Mouse (Mus musculus) myocyte (in vitro differentiated cells): ENCODE results near the gene Sbf2. TPM values are rescaled to one million over a fixed set of nuclear protein-coding genes. Genes with fewer than 3 reads are reported as not detected.

Experiments used
- H3K27me3 ChIP-seq: one replicate; pipeline ENCODE4 v1.6.1; 2011; ENCODE audit not compliant: control insufficient read depth, insufficient read depth, insufficient read length
- H3K36me3 ChIP-seq: one replicate; pipeline ENCODE4 v1.6.1; 2011; ENCODE audit not compliant: control insufficient read depth, insufficient read depth
- H3K4me2 ChIP-seq: one replicate; pipeline ENCODE4 v1.6.1; 2011; ENCODE audit warnings: low read depth, control low read depth
- H3K4me3 ChIP-seq: one replicate; pipeline ENCODE4 v1.5.1; 2011; ENCODE audit warnings: mild to moderate bottlenecking, control low read depth, moderate library complexity
- H3K79me2 ChIP-seq: one replicate; pipeline ENCODE4 v1.6.1; 2011; ENCODE audit not compliant: control insufficient read depth, insufficient read depth
- H3ac ChIP-seq: one replicate; pipeline ENCODE4 v1.6.1; 2011; ENCODE audit not compliant: control insufficient read depth, insufficient read length
- CEBPB ChIP-seq: IDR thresholded peaks from 2 replicates; pipeline ENCODE4 v1.6.1; 2011; ENCODE audit warnings: mild to moderate bottlenecking, moderate library complexity; ENCODE audit not compliant: poor library complexity, insufficient read depth, severe bottlenecking
- E2F4 ChIP-seq: IDR thresholded peaks from one replicate; pipeline ENCODE4 v1.6.1; 2011; ENCODE audit warnings: mild to moderate bottlenecking, control low read depth, moderate library complexity; ENCODE audit not compliant: insufficient read depth
- MAX ChIP-seq: IDR thresholded peaks from one replicate; pipeline ENCODE4 v1.6.1; 2011; ENCODE audit warnings: low read depth, mild to moderate bottlenecking, control low read depth
- MYOD1 ChIP-seq, 3 experiments: IDR thresholded peaks; one replicate each; pipeline ENCODE4 v1.6.1; 2011; ENCODE audit warnings: control low read depth in 2 of 3, low read depth in 2 of 3, mild to moderate bottlenecking in 2 of 3, moderate library complexity in 1 of 3; ENCODE audit not compliant: insufficient read length in 2 of 3, control insufficient read depth in 1 of 3
- MYOG ChIP-seq, 3 experiments: IDR thresholded peaks; one replicate each; pipeline ENCODE4 v1.6.1; 2011; ENCODE audit warnings: control low read depth in 2 of 3, low read depth in 2 of 3, mild to moderate bottlenecking in 2 of 3; ENCODE audit not compliant: insufficient read length in 2 of 3, control insufficient read depth in 1 of 3, insufficient read depth in 1 of 3
- POLR2A ChIP-seq: IDR thresholded peaks from one replicate; pipeline ENCODE4 v1.6.1; 2011; ENCODE audit warnings: low read depth, mild to moderate bottlenecking, control low read depth, moderate library complexity; ENCODE audit not compliant: insufficient read length
- POLR2AphosphoS2 ChIP-seq: IDR thresholded peaks from one replicate; pipeline ENCODE4 v1.6.1; 2011; ENCODE audit warnings: low read depth, control low read depth; ENCODE audit not compliant: insufficient read length
- REST ChIP-seq: IDR thresholded peaks from one replicate; pipeline ENCODE4 v1.6.1; 2011; ENCODE audit warnings: mild to moderate bottlenecking, control low read depth, moderate library complexity; ENCODE audit not compliant: insufficient read depth, insufficient read length
- SRF ChIP-seq: IDR thresholded peaks from one replicate; pipeline ENCODE4 v1.6.1; 2011; ENCODE audit warnings: low read depth; ENCODE audit not compliant: control insufficient read depth, insufficient read length
- TCF12 ChIP-seq: IDR thresholded peaks from one replicate; pipeline ENCODE4 v1.6.1; 2011; ENCODE audit warnings: mild to moderate bottlenecking, control low read depth; ENCODE audit not compliant: poor library complexity, insufficient read depth, severe bottlenecking
- TCF3 ChIP-seq: IDR thresholded peaks from one replicate; pipeline ENCODE4 v1.6.1; 2011; ENCODE audit warnings: low read depth, control low read depth; ENCODE audit not compliant: insufficient read length
- USF1 ChIP-seq: IDR thresholded peaks from one replicate; pipeline ENCODE4 v1.6.1; 2011; ENCODE audit warnings: low read depth, mild to moderate bottlenecking, control low read depth, moderate library complexity
- polyA plus RNA-seq: library from polyadenylated mRNA; unstranded; fragments of >200 nt; fragmentation: generic; extraction: Trizol; gene quantifications from one replicate; pipeline ENCODE4 v1.2.1, GENCODE M21; 2012; ENCODE audit warnings: missing spikeins

The Sbf2 gene
- polyA plus RNA-seq, 1 experiment, result 11.3 TPM

DNA sequence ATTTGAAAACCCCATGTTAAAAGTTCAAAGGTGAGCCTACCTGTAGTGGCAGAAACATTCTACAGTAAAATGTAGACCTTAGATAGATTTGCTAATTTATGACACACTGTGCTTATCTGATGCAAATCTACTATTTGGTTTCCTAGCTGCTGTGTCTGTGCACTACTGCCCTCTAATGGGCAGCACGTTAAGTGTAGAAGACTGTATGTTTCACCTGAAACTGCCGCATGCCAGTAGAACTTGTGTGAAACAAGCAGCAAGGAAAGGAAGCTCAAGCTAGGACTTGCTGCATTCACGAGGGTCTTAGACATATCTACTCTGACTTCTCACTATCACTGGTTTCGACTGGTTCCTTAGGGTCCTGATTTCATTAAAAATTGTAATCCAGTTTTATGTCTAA is 182.4 kb downstream of the Sbf2 start:
- Histone ChIP-seq H3K4me3 (no peak overlapping the region), H3K27me3 (no peaks in the 10 kb centered on the region), H3K36me3 (peaks cover 11% of the 10 kb centered on the region), H3ac (no peak overlapping the region), H3K79me2 (no peaks in the 10 kb centered on the region), H3K4me2 (no peak overlapping the region)
- TF ChIP-seq USF1, result no peak
- TF ChIP-seq POLR2A, result no peak
- TF ChIP-seq SRF, result no peak
- TF ChIP-seq MYOG (IDR thresholded peaks at IDR 0.05; ENCODE audit: control insufficient read depth in 1 of 3, insufficient read depth in 1 of 3, insufficient read length in 2 of 3, low read depth in 2 of 3), result no peak
- no peak for TF ChIP-seq TCF12
- no peak for TF ChIP-seq CEBPB

DNA sequence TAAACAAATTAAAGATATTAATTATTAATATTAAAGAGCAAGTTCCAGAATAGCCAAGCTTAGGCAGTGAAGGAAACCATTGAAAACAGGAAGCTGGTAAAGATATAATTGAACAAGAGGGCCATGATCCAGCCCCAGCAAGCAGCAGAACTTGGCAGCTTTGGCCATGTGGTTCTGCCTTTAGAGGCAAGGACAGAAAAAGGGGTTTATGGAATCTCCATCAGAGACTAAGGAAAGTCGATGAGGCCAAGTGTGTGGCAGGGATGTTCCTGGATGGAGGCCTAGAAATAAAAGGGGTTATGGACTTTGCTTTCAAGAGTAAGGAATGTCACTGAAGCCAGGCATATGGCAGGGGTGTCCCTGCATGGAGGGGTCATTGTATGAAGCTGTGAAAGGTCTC is 198.4 kb downstream of the Sbf2 start:
- H3ac ChIP-seq, result no peak overlapping the region
- TF ChIP-seq MYOG (IDR thresholded peaks at IDR 0.05; ENCODE audit: control insufficient read depth in 1 of 3, insufficient read depth in 1 of 3, insufficient read length in 2 of 3, low read depth in 2 of 3), result no peak
- no peak for TF ChIP-seq TCF3
- TF ChIP-seq TCF12, result no peak
- TF ChIP-seq POLR2A, result no peak
- TF ChIP-seq MAX, result no peak
- no peak for TF ChIP-seq MYOD1 (IDR thresholded peaks at IDR 0.05; ENCODE audit: control insufficient read depth in 1 of 3, insufficient read length in 2 of 3, low read depth in 2 of 3)
- no peak for TF ChIP-seq SRF
- TF ChIP-seq USF1, result no peak
- no peak for TF ChIP-seq CEBPB
- TF ChIP-seq REST, result no peak
- no peak for TF ChIP-seq E2F4
- H3K4me3 ChIP-seq, result no peak overlapping the region
- no peaks in the 10 kb centered on the region for H3K79me2 ChIP-seq
- H3K27me3 ChIP-seq, result no peaks in the 10 kb centered on the region
- H3K4me2 ChIP-seq, result no peak overlapping the region
- H3K36me3 ChIP-seq, result peaks cover 15% of the 10 kb centered on the region

DNA sequence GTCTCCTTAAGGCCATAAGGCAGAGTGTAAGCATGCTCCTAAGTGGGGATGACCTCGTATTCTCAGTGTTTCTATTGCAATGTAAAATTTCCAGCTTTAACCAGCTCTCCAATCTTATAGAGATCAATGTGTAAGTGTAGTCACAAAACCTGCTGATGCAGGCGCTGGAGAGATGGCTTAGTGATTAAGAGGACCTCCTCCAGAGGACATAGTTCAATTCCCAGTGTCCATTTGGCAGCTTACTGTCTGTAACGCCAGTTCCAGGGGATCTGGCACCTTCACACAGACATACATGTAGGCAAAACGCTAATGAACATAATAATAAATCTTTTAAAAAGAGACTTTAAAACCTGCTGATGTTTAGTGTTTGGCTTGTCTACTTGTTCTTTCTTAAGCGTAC is 200.4 kb downstream of the Sbf2 start:
- Histone ChIP-seq H3ac (no peak overlapping the region), H3K27me3 (no peaks in the 10 kb centered on the region), H3K4me2 (no peak overlapping the region), H3K36me3 (peaks cover 10% of the 10 kb centered on the region), H3K79me2 (no peaks in the 10 kb centered on the region), H3K4me3 (no peak overlapping the region)
- no peak for TF ChIP-seq TCF3
- no peak for TF ChIP-seq E2F4
- TF ChIP-seq MAX, result no peak
- no peak for TF ChIP-seq TCF12
- TF ChIP-seq USF1, result no peak
- TF ChIP-seq MYOD1 (IDR thresholded peaks at IDR 0.05; ENCODE audit: control insufficient read depth in 1 of 3, insufficient read length in 2 of 3, low read depth in 2 of 3), result no peak
- no peak for TF ChIP-seq POLR2AphosphoS2
- no peak for TF ChIP-seq REST
- TF ChIP-seq CEBPB, result no peak
- no peak for TF ChIP-seq POLR2A
- TF ChIP-seq MYOG (IDR thresholded peaks at IDR 0.05; ENCODE audit: control insufficient read depth in 1 of 3, insufficient read depth in 1 of 3, insufficient read length in 2 of 3, low read depth in 2 of 3), result no peak
- no peak for TF ChIP-seq SRF

DNA sequence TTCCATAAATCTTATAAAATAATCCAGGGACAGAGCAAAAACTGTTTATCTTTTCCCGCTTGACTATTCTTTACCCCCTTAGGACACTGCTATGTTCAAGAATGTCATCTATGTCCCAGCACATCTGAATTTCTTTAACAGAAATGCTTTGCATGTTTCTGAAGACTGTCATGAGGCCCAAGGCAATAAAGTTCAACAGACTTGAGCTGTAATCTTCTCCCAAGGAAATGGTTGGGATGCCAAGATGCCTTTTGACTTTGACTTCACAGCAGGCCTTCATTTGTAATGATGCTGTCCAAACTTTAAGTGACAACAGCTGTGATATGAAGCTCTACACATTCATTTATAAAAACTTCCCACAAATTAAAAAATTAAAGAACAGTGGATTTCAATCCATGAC is 212.6 kb downstream of the Sbf2 start:
- H3K79me2 ChIP-seq, result no peaks in the 10 kb centered on the region
- H3K36me3 ChIP-seq, result peaks cover 20% of the 10 kb centered on the region
- no peak overlapping the region for H3K4me2 ChIP-seq
- no peak overlapping the region for H3K4me3 ChIP-seq
- no peaks in the 10 kb centered on the region for H3K27me3 ChIP-seq
- H3ac ChIP-seq, result no peak overlapping the region
- TF ChIP-seq USF1, result no peak
- no peak for TF ChIP-seq POLR2A
- no peak for TF ChIP-seq REST
- no peak for TF ChIP-seq CEBPB
- TF ChIP-seq MYOG (IDR thresholded peaks at IDR 0.05; ENCODE audit: control insufficient read depth in 1 of 3, insufficient read depth in 1 of 3, insufficient read length in 2 of 3, low read depth in 2 of 3), result no peak
- TF ChIP-seq MYOD1 (IDR thresholded peaks at IDR 0.05; ENCODE audit: control insufficient read depth in 1 of 3, insufficient read length in 2 of 3, low read depth in 2 of 3), result no peak
- no peak for TF ChIP-seq POLR2AphosphoS2
- no peak for TF ChIP-seq SRF
- TF ChIP-seq TCF3, result no peak
- no peak for TF ChIP-seq TCF12
- TF ChIP-seq MAX, result no peak
- TF ChIP-seq E2F4, result no peak

DNA sequence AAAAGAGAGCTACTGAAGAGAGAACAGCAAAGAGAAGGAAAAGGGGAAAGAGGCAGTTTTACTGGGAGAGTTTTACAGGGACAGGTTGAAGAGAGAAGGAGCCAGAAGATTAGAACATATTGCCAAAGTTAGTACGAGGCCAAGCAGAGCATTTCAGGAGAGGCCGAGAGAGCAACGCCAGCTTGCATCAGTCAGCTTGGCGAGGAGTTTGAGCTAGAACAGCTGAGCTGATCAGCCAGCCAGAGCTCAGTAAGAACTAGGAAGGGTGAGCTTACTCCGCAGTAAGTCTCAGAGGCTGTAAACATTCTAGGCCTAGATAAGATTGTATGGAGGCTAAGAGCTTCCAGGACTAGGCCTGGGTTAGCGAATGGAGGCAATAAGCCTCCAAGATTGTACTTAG is 222.1 kb downstream of the Sbf2 start:
- Histone ChIP-seq H3K36me3 (no peaks in the 10 kb centered on the region), H3ac (no peak overlapping the region), H3K27me3 (no peaks in the 10 kb centered on the region), H3K79me2 (no peaks in the 10 kb centered on the region), H3K4me3 (no peak overlapping the region), H3K4me2 (no peak overlapping the region)
- TF ChIP-seq SRF (no peak), CEBPB (no peak), E2F4 (no peak), USF1 (no peak), MAX (no peak), POLR2AphosphoS2 (no peak), TCF3 (no peak), MYOD1 (IDR thresholded peaks at IDR 0.05; ENCODE audit: control insufficient read depth in 1 of 3, insufficient read length in 2 of 3, low read depth in 2 of 3) (no peak), TCF12 (no peak), MYOG (IDR thresholded peaks at IDR 0.05; ENCODE audit: control insufficient read depth in 1 of 3, insufficient read depth in 1 of 3, insufficient read length in 2 of 3, low read depth in 2 of 3) (no peak)
